Mouse (Mus musculus): ENCODE results near the gene Gm8693. TPM values are rescaled to one million over a fixed set of nuclear protein-coding genes. Genes with fewer than 3 reads are reported as not detected.
"Not testable (repeated sequence)": the region's sequence is repeated elsewhere in the genome, so short reads cannot be mapped to it uniquely, and the experiment has no call there.

Gene Gm8693
- total RNA-seq (2017): not detected in 2 replicates

GRCm38 (mm10) chr7:22692217-22692616 is at the start of gene Gm8693:
Gm8693 (minus strand) TSS chr7:22692317.
- not testable (repeated sequence) for ATAC-seq (replicated peaks; ENCODE audit: low read depth, poor library complexity, severe bottlenecking)

DNA sequence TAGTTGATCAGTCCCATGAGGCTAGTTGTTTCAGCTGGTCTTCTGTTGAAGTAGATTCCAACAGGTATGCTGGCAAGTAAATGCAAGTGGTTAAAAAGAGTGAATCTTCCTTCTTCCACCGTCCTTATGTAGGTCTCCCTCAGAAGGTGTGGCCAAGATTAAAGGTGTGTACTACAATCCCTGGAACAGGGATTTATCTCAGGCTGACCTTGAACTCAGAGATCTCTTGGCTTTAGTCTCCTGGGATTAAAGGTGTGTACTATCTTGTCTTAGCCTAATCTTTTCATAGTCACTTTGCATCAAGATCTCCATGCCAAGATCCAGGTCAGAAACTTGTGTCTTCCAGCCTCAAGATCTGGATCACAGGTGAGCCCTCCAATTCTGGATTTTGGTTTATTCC is 27.5 kb upstream of the Gm8693 start, which contains the start of gene Gm4567:
Gene Gm4567, minus strand, starts transcription at position 101 of the 400 bp plus-strand sequence.
- ATAC-seq (replicated peaks; ENCODE audit: low read depth, poor library complexity, severe bottlenecking): not testable (repeated sequence)

DNA sequence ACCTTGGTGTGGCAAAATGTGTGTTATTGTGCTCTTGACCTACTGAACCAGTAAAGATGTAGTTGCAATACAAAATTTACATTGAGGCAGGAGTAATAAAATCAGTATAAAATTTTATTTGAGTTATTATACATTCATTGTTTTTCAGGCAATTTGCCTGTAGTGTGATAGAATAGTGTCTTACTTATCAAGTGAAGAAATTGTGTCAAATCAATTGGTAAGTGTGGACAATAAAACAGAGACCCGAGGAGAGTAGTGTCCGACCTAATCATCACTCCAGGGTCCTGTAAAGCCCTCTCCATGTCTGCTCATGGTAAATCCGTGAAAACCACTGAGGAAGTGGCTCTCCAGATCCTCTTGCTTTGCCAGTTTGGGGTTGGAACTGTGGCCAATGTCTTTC is 34.4 kb downstream of the Gm8693 start, which contains the start of gene Vmn1r155:
Gene Vmn1r155, plus strand, starts transcription at position 301 of the 400 bp plus-strand sequence.
- not testable (repeated sequence) for ATAC-seq (replicated peaks; ENCODE audit: low read depth, poor library complexity, severe bottlenecking)

Other genes starting within 250 kb of the Gm8693 start
- not detected in 2 replicates for gene Gm10665, start 228.2 kb downstream of the Gm8693 start, total RNA-seq (2017)
- gene Vmn1r151, start 192.6 kb downstream of the Gm8693 start, total RNA-seq (2017): not detected in 2 replicates
- not detected in 2 replicates for gene Vmn1r152, start 169.3 kb downstream of the Gm8693 start, total RNA-seq (2017)
- not detected in 2 replicates for gene Gm8677, start 157.4 kb downstream of the Gm8693 start, total RNA-seq (2017)
- not detected in 2 replicates for gene Gm4201, start 127.0 kb downstream of the Gm8693 start, total RNA-seq (2017)
- gene Gm4565, start 104.2 kb downstream of the Gm8693 start, total RNA-seq (2017): not detected in 2 replicates
- gene Vmn1r155, start 34.3 kb downstream of the Gm8693 start, total RNA-seq (2017): not detected in 2 replicates
- gene Gm4567, start 27.4 kb upstream of the Gm8693 start, total RNA-seq (2017): not detected in 2 replicates
- gene Vmn1r157, start 69.4 kb upstream of the Gm8693 start, total RNA-seq (2017): not detected in 2 replicates
- gene Vmn1r158, start 98.5 kb upstream of the Gm8693 start, total RNA-seq (2017): not detected in 2 replicates
- gene Vmn1r159, start 151.3 kb upstream of the Gm8693 start, total RNA-seq (2017): not detected in 2 replicates
- gene Vmn1r160, start 178.9 kb upstream of the Gm8693 start, total RNA-seq (2017): not detected in 2 replicates

Measured in common myeloid progenitor, adult 5-6 weeks (primary cell).